7 mouse cellular contexts compared by ENCODE assay signal in genomic region chr3:32615376-32615775, GRCm38 (mm10). TPM values are rescaled to one million over a fixed set of nuclear protein-coding genes. Genes with fewer than 3 reads are reported as not detected.
DNase-seq lines count a peak whose midpoint lies in the region; ATAC-seq and TF ChIP-seq lines count a peak whose summit lies in the region.

No protein-coding gene starts in this region.

- H3K9ac ChIP-seq in forebrain, embryonic 15.5 days (replicated peaks), result no peak overlapping the region
- no peak overlapping the region for H3K9ac ChIP-seq in liver, embryonic 14.5 days (replicated peaks)

- no peak for ATAC-seq in forebrain, embryonic 15.5 days (replicated peaks)
- ATAC-seq in liver, embryonic 14.5 days (ENCODE audit: insufficient read depth), result no peak

- no peak for TF ChIP-seq CTCF in liver, embryonic 14.5 days (IDR thresholded peaks at IDR 0.05; ENCODE audit: low read depth)

- 82% methylated on average over 5 of the region's 5 CpGs for WGBS in forebrain, embryonic 15.5 days
- 38% methylated on average over 5 of the region's 5 CpGs for WGBS in liver, embryonic 14.5 days (ENCODE audit: insufficient replicate concordance)

- no peaks in the 10 kb centered on the region for H3K9me3 ChIP-seq in forebrain, embryonic 15.5 days
- no peaks in the 10 kb centered on the region for H3K9me3 ChIP-seq in liver, embryonic 14.5 days (ENCODE audit: control insufficient read depth, low read length)

- DNase-seq in 3134 (ENCODE audit: extremely low read depth, insufficient read length, low spot score) (peak; percentile 36), 416B (ENCODE audit: low read depth) (peak; percentile 48)
- no peak for DNase-seq in liver, embryonic 14.5 days (ENCODE audit: low read depth in 3 of 3, low spot score in 3 of 3)
- DNase-seq in c-Kit-positive CD71-positive TER-119-positive erythroid progenitor cells, embryonic 14.5 days (ENCODE audit: low spot score), result no peak
- DNase-seq in thymus, postnatal 0 days (ENCODE audit: low spot score), result no peak
- DNase-seq in layer of hippocampus, adult 9-10 months (ENCODE audit: low spot score), result no peak

- H3K4me1 ChIP-seq in forebrain, embryonic 15.5 days, result peaks cover 6% of the 10 kb centered on the region; the same call in 1 of the 2 replicates
- peaks cover 0 to 6% of the 10 kb centered on the region in 2 experiments; a peak in 2 of 4 replicates for H3K4me1 ChIP-seq in liver, embryonic 14.5 days (replicated peaks; ENCODE audit: control insufficient read depth in 2 of 2, insufficient read depth in 2 of 2, low read length in 1 of 2)

- peak overlapping the region; percentile 56 for H3K4me3 ChIP-seq in forebrain, embryonic 15.5 days
- peak overlapping the region; percentile 50 to 63; a peak in 2 of 4 replicates for H3K4me3 ChIP-seq in liver, embryonic 14.5 days (ENCODE audit: insufficient read depth in 1 of 2, low read depth in 2 of 2, low read length in 2 of 2)

- H3K27ac ChIP-seq in forebrain, embryonic 15.5 days (replicated peaks), result no peak overlapping the region
- no peak overlapping the region for H3K27ac ChIP-seq in liver, embryonic 14.5 days

- no peaks in the 10 kb centered on the region for H3K27me3 ChIP-seq in forebrain, embryonic 15.5 days
- peaks cover 5% of the 10 kb centered on the region; the same call in 1 of the 2 replicates for H3K27me3 ChIP-seq in liver, embryonic 14.5 days (ENCODE audit: control insufficient read depth, insufficient read depth, low read length)

- TF ChIP-seq EP300 in liver, embryonic 14.5 days (IDR thresholded peaks at IDR 0.05; ENCODE audit: low read depth), result no peak

- H3K4me2 ChIP-seq in forebrain, embryonic 15.5 days (replicated peaks), result peak overlapping the region; percentile 54
- H3K4me2 ChIP-seq in liver, embryonic 14.5 days (ENCODE audit: low read depth), result peak overlapping the region; percentile 77

- no peaks in the 10 kb centered on the region for H3K36me3 ChIP-seq in forebrain, embryonic 15.5 days
- H3K36me3 ChIP-seq in liver, embryonic 14.5 days (replicated peaks; ENCODE audit: control insufficient read depth, insufficient read depth, low read depth), result no peaks in the 10 kb centered on the region

RNA-seq across cellular contexts. Expression of gene Gnb4, which starts 1.0 kb away (rescaled TPM):
- 70.9 and 71.8 TPM in 2 replicates for polyA plus RNA-seq in forebrain, embryonic 15.5 days (2015; fragmentation: Nextera tagmentation; extraction: Ambion mirVana)
- polyA plus RNA-seq in liver, embryonic 14.5 days (2012; rRNA removed), result 3.2 and 4.1 TPM in 2 replicates
- 6.9 and 8.8 TPM in 2 replicates for polyA plus RNA-seq in liver, embryonic 14.5 days (2014; fragmentation: Nextera tagmentation; extraction: Ambion mirVana)
- polyA plus RNA-seq in thymus, postnatal 0 days (2015; fragmentation: Nextera tagmentation; extraction: Ambion mirVana), result 43.3 and 45.5 TPM in 2 replicates

Comparison
In these comparisons a context has a peak if more than half of its experiments do, and no peak if none do; other contexts are left out.
1. DNase-seq: peak in 3134 (single experiment) and 416B (single experiment); none in liver, embryonic 14.5 days (0 of 3), c-Kit-positive CD71-positive TER-119-positive erythroid progenitor cells, embryonic 14.5 days (single experiment), thymus, postnatal 0 days (single experiment) and layer of hippocampus, adult 9-10 months (single experiment).